Mouse (Mus musculus) embryonic facial prominence, embryonic 14.5 days (tissue): ENCODE measurements at regions not wholly inside any gene's neighbourhood (a gene's known extent, or its start where the extent isn't known, plus 50 kb on each side); places are given as distances from the start of the nearest gene placed in this dataset.
A peak's percentile ranks its signal among the peaks of the same experiment; 100 is the strongest.

Experiments
- ATAC-seq: fragments of 200-750 bp; cut with Nextera tagmentation; 2 replicates; pipeline ENCODE4 v1.8.0; 2017; ENCODE audit warnings: low read depth, moderate number of reproducible peaks, moderate TSS enrichment
- DNase-seq: peaks from one replicate; pipeline ENCODE4 v3.0.0-alpha.2; 2015; ENCODE audit warnings: low spot score
- H3K27ac ChIP-seq: fragments of 300-500 bp; sonication (generic); replicated peaks from 2 replicates; pipeline ENCODE4 v1.5.1; 2014; ENCODE audit warnings: low read depth, mild to moderate bottlenecking, low read length, moderate library complexity
- H3K27me3 ChIP-seq: fragments of 300-500 bp; sonication (generic); replicated peaks from 2 replicates; pipeline ENCODE4 v1.6.1; 2014; ENCODE audit warnings: low read length; ENCODE audit not compliant: control insufficient read depth, insufficient read depth
- H3K36me3 ChIP-seq: fragments of 300-500 bp; sonication (generic); 2 replicates; pipeline ENCODE4 v1.6.1; 2014; ENCODE audit warnings: low read length, mixed read lengths; ENCODE audit not compliant: control insufficient read depth, insufficient read depth
- H3K4me1 ChIP-seq: fragments of 300-500 bp; sonication (generic); 2 replicates; pipeline ENCODE4 v1.6.1; 2014; ENCODE audit warnings: antibody characterized with exemption, low read length; ENCODE audit not compliant: control insufficient read depth, insufficient read depth
- H3K4me2 ChIP-seq: fragments of 300-500 bp; sonication (generic); 2 replicates; pipeline ENCODE4 v1.6.1; 2014; ENCODE audit warnings: low read depth, mild to moderate bottlenecking, low read length, moderate library complexity, mixed read lengths
- H3K4me3 ChIP-seq: fragments of 300-500 bp; sonication (generic); 2 replicates; pipeline ENCODE4 v1.5.1; 2014; ENCODE audit warnings: low read depth, mild to moderate bottlenecking, low read length
- H3K9ac ChIP-seq: fragments of 300-500 bp; sonication (generic); 2 replicates; pipeline ENCODE4 v1.6.1; 2014; ENCODE audit warnings: low read depth, mild to moderate bottlenecking, low read length, moderate library complexity, mixed read lengths
- H3K9me3 ChIP-seq: fragments of 300-500 bp; sonication (generic); 2 replicates; pipeline ENCODE4 v1.6.1; 2016; ENCODE audit warnings: low read length; ENCODE audit not compliant: control insufficient read depth
- WGBS: fragments of 180-500 bp; shearing (Covaris S2); extraction: QIAGEN DNeasy Blood & Tissue Kit; methylation state at CpG from one replicate; pipeline ENCODE4 v1.1.7; 2014; 5-methylcytosine and 5-hydroxymethylcytosine counted together

- no peaks in the 10 kb centered on the region for H3K27me3 ChIP-seq
- H3K27ac ChIP-seq, result no peak overlapping the region
- H3K4me2 ChIP-seq, result no peak overlapping the region
- DNase-seq, result no peak
- no peaks in the 10 kb centered on the region for H3K36me3 ChIP-seq
- no peak overlapping the region for H3K9ac ChIP-seq
- H3K4me3 ChIP-seq, result no peak overlapping the region
- H3K4me1 ChIP-seq, result no peaks in the 10 kb centered on the region
- 75% methylated on average over 2 of the region's 2 CpGs for WGBS
- ATAC-seq, result no peak
- no peaks in the 10 kb centered on the region for H3K9me3 ChIP-seq
These were observed 300.6 kb downstream of the Sv2b start for GRCm38 (mm10) chr7:75008481-75008880.

DNA sequence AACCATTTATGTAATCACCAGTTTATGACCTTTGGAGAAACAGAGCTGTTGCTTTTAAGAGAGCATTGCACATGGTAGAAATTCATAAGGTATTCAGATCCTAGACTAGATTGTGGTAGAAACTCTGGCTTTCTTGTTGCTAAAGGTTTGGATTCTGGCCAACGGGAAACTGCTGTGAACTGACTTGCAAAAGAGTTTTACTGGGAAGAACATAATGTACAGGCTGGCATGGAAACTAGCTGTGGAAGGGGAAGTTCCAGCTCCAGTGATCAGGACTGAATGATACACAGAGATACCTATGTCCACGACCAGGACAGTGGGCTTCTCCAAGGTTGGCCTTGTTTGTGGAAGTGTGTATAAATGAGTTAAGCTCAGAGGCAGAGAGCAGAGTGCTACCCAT is 318.9 kb downstream of the Sv2b start:
- Histone ChIP-seq H3K9me3 (no peaks in the 10 kb centered on the region), H3K36me3 (no peaks in the 10 kb centered on the region), H3K4me2 (no peak overlapping the region), H3K4me3 (no peak overlapping the region), H3K27ac (no peak overlapping the region), H3K9ac (no peak overlapping the region), H3K27me3 (no peaks in the 10 kb centered on the region), H3K4me1 (no peaks in the 10 kb centered on the region)
- DNase-seq (peak; percentile 40), ATAC-seq (no peak)
- WGBS, result 79% methylated on average over 2 of the region's 2 CpGs

GRCm38 (mm10) chr7:74979479-74979878 is 329.6 kb downstream of the Sv2b start:
- no peak for ATAC-seq
- no peak overlapping the region for H3K4me2 ChIP-seq
- H3K4me3 ChIP-seq, result no peak overlapping the region
- H3K36me3 ChIP-seq, result no peaks in the 10 kb centered on the region
- H3K9me3 ChIP-seq, result no peaks in the 10 kb centered on the region
- H3K9ac ChIP-seq, result no peak overlapping the region
- DNase-seq, result peak; percentile 0
- H3K27me3 ChIP-seq, result no peaks in the 10 kb centered on the region
- H3K27ac ChIP-seq, result no peak overlapping the region
- 53% methylated on average over 2 of the region's 2 CpGs for WGBS
- H3K4me1 ChIP-seq, result no peaks in the 10 kb centered on the region

- H3K36me3 ChIP-seq, result no peaks in the 10 kb centered on the region
- H3K27ac ChIP-seq, result no peak overlapping the region
- H3K9ac ChIP-seq, result no peak overlapping the region
- DNase-seq, result peak; percentile 1
- H3K27me3 ChIP-seq, result no peaks in the 10 kb centered on the region
- no peak overlapping the region for H3K4me2 ChIP-seq
- no peak overlapping the region for H3K4me3 ChIP-seq
- no peak for ATAC-seq
- H3K9me3 ChIP-seq, result no peaks in the 10 kb centered on the region
- H3K4me1 ChIP-seq, result no peaks in the 10 kb centered on the region
These were observed 333.1 kb downstream of the Sv2b start for GRCm38 (mm10) chr7:74975986-74976385.

GRCm38 (mm10) chr7:74974448-74974847 is 334.6 kb downstream of the Sv2b start:
- no peak overlapping the region for H3K27ac ChIP-seq
- WGBS, result 77% methylated on average over 3 of the region's 3 CpGs
- no peaks in the 10 kb centered on the region for H3K9me3 ChIP-seq
- ATAC-seq, result no peak
- H3K4me3 ChIP-seq, result no peak overlapping the region
- H3K9ac ChIP-seq, result no peak overlapping the region
- no peaks in the 10 kb centered on the region for H3K36me3 ChIP-seq
- no peak for DNase-seq
- H3K27me3 ChIP-seq, result no peaks in the 10 kb centered on the region
- H3K4me1 ChIP-seq, result no peaks in the 10 kb centered on the region
- H3K4me2 ChIP-seq, result no peak overlapping the region

GRCm38 (mm10) chr7:74944421-74945098 is 364.5 kb downstream of the Sv2b start:
- peak; percentile 20 for DNase-seq
- 64% methylated on average over 5 of the region's 5 CpGs for WGBS
- no peaks in the 10 kb centered on the region for H3K27me3 ChIP-seq

DNA sequence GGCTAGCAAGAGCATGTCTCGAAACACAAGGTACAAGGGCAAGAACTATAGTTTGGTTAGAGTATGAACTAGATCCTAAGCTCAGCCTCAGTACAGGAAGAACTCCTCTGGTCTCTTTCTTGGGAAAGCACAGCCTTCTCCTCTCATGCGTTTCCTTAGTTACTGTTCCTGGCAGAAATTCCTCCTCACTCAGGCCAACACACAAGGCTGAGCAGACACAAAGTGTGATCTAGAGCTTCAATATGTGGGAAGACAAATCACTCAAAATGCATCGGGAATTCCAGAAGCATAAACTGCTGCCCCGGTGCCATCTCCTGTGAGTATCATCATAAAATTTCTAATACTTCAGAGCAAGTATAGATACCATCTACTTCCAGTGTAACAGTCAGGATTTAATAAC is 366.1 kb downstream of the Sv2b start:
- H3K9ac ChIP-seq, result no peak overlapping the region
- no peaks in the 10 kb centered on the region for H3K36me3 ChIP-seq
- H3K4me1 ChIP-seq, result no peaks in the 10 kb centered on the region
- ATAC-seq (no peak), DNase-seq (no peak)
- 78% methylated on average over 4 of the region's 4 CpGs for WGBS
- H3K27ac ChIP-seq, result no peak overlapping the region
- no peak overlapping the region for H3K4me3 ChIP-seq
- H3K27me3 ChIP-seq, result no peaks in the 10 kb centered on the region
- H3K4me2 ChIP-seq, result no peak overlapping the region
- H3K9me3 ChIP-seq, result no peaks in the 10 kb centered on the region

More at GRCm38 (mm10) chr7:74944421-74945098, 364.5 kb downstream of the Sv2b start:
- H3K36me3 ChIP-seq, result no peaks in the 10 kb centered on the region
- no peak overlapping the region for H3K9ac ChIP-seq
- no peak overlapping the region for H3K4me2 ChIP-seq
- no peak overlapping the region for H3K4me3 ChIP-seq
- H3K27ac ChIP-seq, result no peak overlapping the region
- H3K4me1 ChIP-seq, result no peaks in the 10 kb centered on the region; the same call in 1 of the 2 replicates
- no peak for ATAC-seq
- H3K9me3 ChIP-seq, result no peaks in the 10 kb centered on the region

DNA sequence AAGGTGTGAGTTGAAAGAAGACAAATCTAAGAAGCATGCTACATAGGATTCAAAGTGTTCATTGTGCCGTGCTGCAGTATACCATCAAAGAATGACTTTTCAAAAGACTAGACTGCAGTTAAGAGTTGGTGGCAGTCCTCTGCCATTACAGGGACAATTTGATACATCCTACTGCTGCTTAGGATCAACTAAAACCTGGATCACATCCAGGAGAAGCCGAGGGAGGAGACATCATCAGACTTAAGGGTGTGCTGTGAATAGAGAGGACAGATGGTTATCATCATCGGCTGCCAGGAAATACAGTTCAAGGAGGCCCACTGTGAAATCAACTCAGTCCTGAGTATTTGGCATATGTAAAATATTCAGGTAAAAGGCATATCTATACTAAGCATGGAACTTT is 366.9 kb downstream of the Sv2b start:
- no peak for ATAC-seq
- Histone ChIP-seq H3K9ac (no peak overlapping the region), H3K9me3 (no peaks in the 10 kb centered on the region), H3K4me2 (no peak overlapping the region), H3K36me3 (no peaks in the 10 kb centered on the region), H3K27me3 (no peaks in the 10 kb centered on the region), H3K4me3 (no peak overlapping the region), H3K27ac (no peak overlapping the region), H3K4me1 (no peaks in the 10 kb centered on the region)
- WGBS, result 34% methylated on average over 3 of the region's 3 CpGs
- DNase-seq, result peak; percentile 16

DNA sequence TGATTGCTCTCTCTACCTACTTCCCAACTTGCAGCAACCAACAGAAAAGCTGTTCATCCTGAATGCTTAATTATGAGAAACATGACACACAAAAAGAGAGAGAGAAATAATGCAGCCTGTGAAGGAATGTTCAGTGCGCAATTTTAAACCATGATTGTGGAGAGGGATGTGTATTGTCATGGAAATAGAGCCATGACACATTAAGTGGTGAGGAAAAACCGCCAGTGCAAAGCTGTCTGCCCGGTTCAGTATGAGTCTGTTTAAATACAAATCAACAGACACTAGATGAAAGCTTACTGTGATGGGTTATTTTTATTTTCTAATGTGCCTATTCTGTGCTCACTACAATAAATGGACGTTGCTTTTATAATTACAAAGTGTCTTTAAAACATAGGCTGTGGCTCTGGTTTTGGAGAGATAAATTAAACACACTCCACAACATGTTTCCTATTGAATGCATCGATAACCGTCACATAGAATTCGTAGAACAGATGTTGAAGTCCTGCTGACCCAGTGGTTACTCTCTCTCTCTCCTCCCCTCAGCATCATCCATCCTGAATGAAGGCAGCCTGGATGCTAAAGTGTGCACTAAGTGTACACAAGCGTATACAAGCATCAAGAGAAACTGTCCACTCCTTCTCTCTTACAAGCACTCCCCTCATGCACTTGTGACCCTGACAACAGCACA is 374.7 kb upstream of the Slco3a1 start:
- 58% methylated on average over 8 of the region's 8 CpGs for WGBS
- no peak overlapping the region for H3K4me3 ChIP-seq
- H3K9ac ChIP-seq, result no peak overlapping the region
- ATAC-seq (no peak), DNase-seq (no peak)
- no peak overlapping the region for H3K4me2 ChIP-seq
- H3K9me3 ChIP-seq, result no peaks in the 10 kb centered on the region
- H3K4me1 ChIP-seq, result no peaks in the 10 kb centered on the region
- no peaks in the 10 kb centered on the region for H3K36me3 ChIP-seq
- H3K27ac ChIP-seq, result no peak overlapping the region
- H3K27me3 ChIP-seq, result no peaks in the 10 kb centered on the region
